Mouse (Mus musculus) small intestine, adult 2 months (tissue): ENCODE measurements around the gene Ttc8.

Experiments
- CTCF ChIP-seq: fragments of 200-500 bp; IDR thresholded peaks from 2 replicates; pipeline ENCODE4 v1.5.1; 2012; ENCODE audit warnings: low read depth, mild to moderate bottlenecking, control low read depth, inconsistent platforms, low read length, moderate library complexity, mixed read lengths; ENCODE audit not compliant: insufficient replicate concordance, insufficient read length; ENCODE audit errors: extremely low read depth
- POLR2A ChIP-seq: fragments of 200-500 bp; IDR thresholded peaks from 2 replicates; pipeline ENCODE4 v1.6.1; 2012; ENCODE audit warnings: low read depth, mild to moderate bottlenecking, control low read depth, inconsistent platforms, low read length, moderate library complexity

DNA sequence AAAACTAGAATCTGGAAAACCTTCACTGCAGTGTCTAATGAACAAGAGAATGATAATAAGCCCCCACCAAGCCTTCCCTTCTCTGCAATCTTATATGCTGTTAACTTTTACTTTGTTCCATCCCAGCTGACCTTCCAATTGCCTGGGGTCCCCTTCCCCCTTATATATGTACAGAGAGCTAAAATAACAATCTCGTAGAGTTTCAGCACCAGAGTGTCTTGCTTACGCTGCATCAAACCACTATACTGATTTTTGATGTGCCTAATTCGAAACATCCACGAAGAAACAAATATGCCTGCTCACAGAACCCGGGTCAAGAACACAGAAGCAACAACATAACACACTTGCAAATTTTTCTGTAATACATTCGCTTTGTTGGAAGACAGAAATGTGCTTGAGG, 20.7 kb upstream of the Ttc8 start:
- TF ChIP-seq CTCF (no peak), POLR2A (no peak)
